Mouse (Mus musculus): ENCODE data around the gene Calr. TPM values are rescaled to one million over a fixed set of nuclear protein-coding genes. Genes with fewer than 3 reads are reported as not detected.
"Not testable (repeated sequence)": the region's sequence is repeated elsewhere in the genome, so short reads cannot be mapped to it uniquely, and the experiment has no call there.

Calr gene
- total RNA-seq, 1 experiment: 1,121 TPM

DNA sequence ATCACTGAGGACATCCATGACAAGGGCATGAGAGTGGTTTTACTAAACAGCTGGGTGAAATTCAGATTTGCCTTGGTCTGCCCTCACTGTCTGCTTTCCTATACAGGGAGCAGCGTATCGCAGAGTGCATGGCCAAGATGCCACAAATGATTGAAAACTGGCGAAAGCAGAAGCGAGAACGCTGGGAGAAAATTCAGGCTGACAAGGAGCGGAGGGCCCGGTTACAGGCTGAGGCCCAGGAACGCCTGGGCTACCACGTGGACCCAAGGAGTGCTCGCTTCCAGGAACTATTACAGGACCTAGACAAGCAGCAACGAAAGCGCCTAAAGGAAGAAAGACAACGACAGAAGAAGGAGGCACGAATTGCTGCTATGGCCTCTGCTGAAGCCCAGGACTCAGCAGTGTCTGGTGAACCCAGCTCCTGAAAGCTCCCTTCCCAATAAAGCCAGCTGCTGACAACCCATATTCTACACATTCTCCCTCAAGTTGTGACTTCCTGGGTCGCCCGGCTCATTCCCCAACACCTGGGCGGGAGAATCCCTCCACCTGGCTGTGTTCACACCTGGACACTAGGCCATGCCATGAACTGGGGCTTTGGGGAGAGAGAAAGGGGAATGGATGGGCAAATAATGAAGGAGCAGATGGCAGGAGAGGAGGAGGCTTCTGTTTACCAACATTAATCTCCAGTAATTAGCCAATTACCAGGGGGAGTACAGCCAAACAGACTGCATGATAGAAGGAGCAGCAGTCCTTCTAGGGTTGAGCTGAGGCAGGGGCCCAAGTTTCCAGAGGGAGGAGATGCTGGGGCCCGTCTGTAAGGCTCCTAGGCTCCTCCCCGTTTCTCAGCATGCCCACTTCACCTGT lies 12.5 kb downstream of the Calr start:
- Histone ChIP-seq H3K4me3 (ENCODE audit: insufficient read depth in 1 of 2, low read depth in 1 of 2, low read length in 2 of 2, poor library complexity in 1 of 2, severe bottlenecking in 1 of 2) (no peak overlapping the region), H3K36me3 (ENCODE audit: control insufficient read depth, insufficient read depth, low read length, poor library complexity, severe bottlenecking) (peaks cover 43% of the 10 kb centered on the region), H3K4me1 (ENCODE audit: control insufficient read depth in 2 of 2, insufficient read depth in 2 of 2, low read length in 2 of 2, poor library complexity in 1 of 2) (peaks cover 0 to 14% of the 10 kb centered on the region in 2 experiments; a peak in 2 of 4 replicates), H3K9ac (ENCODE audit: insufficient read depth, low read depth, low read length, poor library complexity, severe bottlenecking) (peak overlapping the region; percentile 14; the same call in 1 of the 2 replicates), H3K27ac (ENCODE audit: insufficient read depth, low read depth, low read length, poor library complexity, severe bottlenecking) (no peak overlapping the region), H3K9me3 (ENCODE audit: control insufficient read depth, insufficient read depth, low read depth, low read length) (no peaks in the 10 kb centered on the region)
- in situ Hi-C loops (cut with MboI; ENCODE audit: low sequenced_read_pairs in 2 of 2, unreplicated experiment in 2 of 2): no loop called here
- no peak for TF ChIP-seq ZC3H11A (IDR thresholded peaks at IDR 0.05; ENCODE audit: borderline replicate concordance, low read depth, low read length)
- DNase-seq (ENCODE audit: low read depth, low spot score): no peak

DNA sequence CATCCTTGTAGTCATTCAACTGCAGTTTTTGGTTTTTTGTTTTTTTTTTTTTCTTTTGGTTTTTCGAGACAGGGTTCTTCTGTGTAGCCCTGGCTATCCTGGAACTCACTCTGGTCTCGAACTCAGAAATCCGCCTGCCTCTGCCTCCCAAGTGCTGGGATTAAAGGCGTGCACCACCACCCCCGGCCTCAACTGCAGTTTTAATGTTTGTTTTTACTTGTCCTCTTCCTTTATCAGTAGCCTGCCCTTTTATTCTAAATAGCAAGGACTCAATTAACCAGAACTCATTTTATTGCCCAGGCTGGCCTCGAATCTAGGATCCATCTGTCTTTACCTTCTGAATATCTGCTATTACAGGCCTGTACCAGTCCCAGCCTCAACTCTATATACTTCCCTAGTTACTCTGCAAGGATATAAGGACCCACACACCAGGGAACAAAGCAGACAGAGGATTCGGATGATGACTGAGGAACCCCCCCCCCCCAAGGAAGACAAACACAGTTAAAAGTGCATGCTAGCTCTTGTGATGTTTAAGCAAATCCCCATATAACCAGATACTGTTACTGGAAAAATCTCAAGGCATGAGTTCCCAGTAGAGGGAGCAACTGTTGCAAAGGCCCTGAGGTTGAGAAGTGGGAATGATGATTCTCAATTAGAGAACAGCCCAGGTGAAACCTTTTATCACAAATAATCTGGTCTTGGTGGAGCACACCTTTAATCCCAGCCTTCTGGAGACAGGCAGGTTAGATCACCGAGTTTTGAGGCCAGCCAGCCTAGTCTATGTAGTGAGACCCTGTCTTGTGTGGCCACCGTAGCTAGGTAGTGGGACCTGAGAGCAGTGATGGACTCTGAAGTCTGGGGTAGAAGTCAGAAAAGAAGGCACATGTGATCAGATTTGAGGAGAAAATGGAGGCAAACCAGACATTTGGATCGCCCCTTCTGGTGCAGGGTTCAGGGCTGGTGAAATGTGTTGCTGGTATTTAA lies 13.7 kb downstream of the Calr start:
- no peaks in the 10 kb centered on the region for H3K9me3 ChIP-seq (ENCODE audit: control insufficient read depth, insufficient read depth, low read depth, low read length)

GRCm38 (mm10) chr8:84832034-84832717 lies 14.6 kb downstream of the Calr start:
- H3K36me3 ChIP-seq (ENCODE audit: control insufficient read depth, insufficient read depth, low read length, poor library complexity, severe bottlenecking): peaks cover 28% of the 10 kb centered on the region
- TF ChIP-seq HCFC1 (IDR thresholded peaks at IDR 0.05; ENCODE audit: borderline replicate concordance, insufficient read depth, low read length) (peak; percentile 46; the same call in 1 of the 2 replicates), MAFK (IDR thresholded peaks at IDR 0.05; ENCODE audit: insufficient read depth, low read depth, low read length) (no peak), ZC3H11A (IDR thresholded peaks at IDR 0.05; ENCODE audit: borderline replicate concordance, low read depth, low read length) (no peak), ZNF384 (IDR thresholded peaks at IDR 0.05; ENCODE audit: low read depth, low read length) (no peak), CHD2 (IDR thresholded peaks at IDR 0.05; ENCODE audit: low read depth, low read length) (no peak)
- peak overlapping the region; percentile 82 for H3K9ac ChIP-seq (ENCODE audit: insufficient read depth, low read depth, low read length, poor library complexity, severe bottlenecking)
- peaks cover 0 to 4% of the 10 kb centered on the region in 2 experiments; a peak in 1 of 4 replicates for H3K4me1 ChIP-seq (ENCODE audit: control insufficient read depth in 2 of 2, insufficient read depth in 2 of 2, low read length in 2 of 2, poor library complexity in 1 of 2)
- peak overlapping the region; percentile 80 for H3K4me3 ChIP-seq (ENCODE audit: insufficient read depth in 1 of 2, low read depth in 1 of 2, low read length in 2 of 2, poor library complexity in 1 of 2, severe bottlenecking in 1 of 2)
- no peak for DNase-seq (ENCODE audit: low read depth, low spot score)
- in situ Hi-C loops (cut with MboI; ENCODE audit: low sequenced_read_pairs in 2 of 2, unreplicated experiment in 2 of 2): no loop called here
- no peaks in the 10 kb centered on the region for H3K9me3 ChIP-seq (ENCODE audit: control insufficient read depth, insufficient read depth, low read depth, low read length)
- H3K27ac ChIP-seq (ENCODE audit: insufficient read depth, low read depth, low read length, poor library complexity, severe bottlenecking): peak overlapping the region; percentile 91

More for the DNA sequence above, 13.7 kb downstream of the Calr start:
- no peak for DNase-seq (ENCODE audit: low read depth, low spot score)
- Histone ChIP-seq H3K36me3 (ENCODE audit: control insufficient read depth, insufficient read depth, low read length, poor library complexity, severe bottlenecking) (peaks cover 36% of the 10 kb centered on the region), H3K4me3 (ENCODE audit: insufficient read depth in 1 of 2, low read depth in 1 of 2, low read length in 2 of 2, poor library complexity in 1 of 2, severe bottlenecking in 1 of 2) (peak overlapping the region; percentile 80), H3K4me1 (ENCODE audit: control insufficient read depth in 2 of 2, insufficient read depth in 2 of 2, low read length in 2 of 2, poor library complexity in 1 of 2) (peaks cover 0 to 11% of the 10 kb centered on the region in 2 experiments; a peak in 2 of 4 replicates), H3K27ac (ENCODE audit: insufficient read depth, low read depth, low read length, poor library complexity, severe bottlenecking) (peak overlapping the region; percentile 91; the same call in 1 of the 2 replicates), H3K9ac (ENCODE audit: insufficient read depth, low read depth, low read length, poor library complexity, severe bottlenecking) (peak overlapping the region; percentile 82)
- TF ChIP-seq ZNF384 (IDR thresholded peaks at IDR 0.05; ENCODE audit: low read depth, low read length): no peak
- in situ Hi-C loops (cut with MboI; ENCODE audit: low sequenced_read_pairs in 2 of 2, unreplicated experiment in 2 of 2): no loop called here

GRCm38 (mm10) chr8:84831490-84831889 lies 15.2 kb downstream of the Calr start, which contains the start of gene Gadd45gip1:
TSS of gene Gadd45gip1 (plus strand) at chr8:84831522.
- DNase-seq (ENCODE audit: low read depth, low spot score): peak; percentile 65
- H3K9ac ChIP-seq (ENCODE audit: insufficient read depth, low read depth, low read length, poor library complexity, severe bottlenecking): peak within 1 kb of the TSS; percentile 82
- H3K9me3 ChIP-seq (ENCODE audit: control insufficient read depth, insufficient read depth, low read depth, low read length): no peaks in the 10 kb centered on the region
- peaks cover 23% of the 10 kb centered on the region for H3K36me3 ChIP-seq (ENCODE audit: control insufficient read depth, insufficient read depth, low read length, poor library complexity, severe bottlenecking)
- peak within 1 kb of the TSS; percentile 91 for H3K27ac ChIP-seq (ENCODE audit: insufficient read depth, low read depth, low read length, poor library complexity, severe bottlenecking)
- TF ChIP-seq CHD2 (IDR thresholded peaks at IDR 0.05; ENCODE audit: low read depth, low read length): no peak
- no peak; the same call in 1 of the 2 replicates for TF ChIP-seq HCFC1 (IDR thresholded peaks at IDR 0.05; ENCODE audit: borderline replicate concordance, insufficient read depth, low read length)
- no peak for TF ChIP-seq MAFK (IDR thresholded peaks at IDR 0.05; ENCODE audit: insufficient read depth, low read depth, low read length)
- TF ChIP-seq ZNF384 (IDR thresholded peaks at IDR 0.05; ENCODE audit: low read depth, low read length): no peak; the same call in 1 of the 2 replicates
- TF ChIP-seq ZC3H11A (IDR thresholded peaks at IDR 0.05; ENCODE audit: borderline replicate concordance, low read depth, low read length): no peak
- H3K4me1 ChIP-seq (ENCODE audit: control insufficient read depth in 2 of 2, insufficient read depth in 2 of 2, low read length in 2 of 2, poor library complexity in 1 of 2): 0 out of 4 replicates have a peak, but pooled peaks cover 0 to 3% of the 10 kb centered on the region in 2 experiments
- H3K4me3 ChIP-seq (ENCODE audit: insufficient read depth in 1 of 2, low read depth in 1 of 2, low read length in 2 of 2, poor library complexity in 1 of 2, severe bottlenecking in 1 of 2): peak within 1 kb of the TSS; percentile 80
- in situ Hi-C loops (cut with MboI; ENCODE audit: low sequenced_read_pairs in 2 of 2, unreplicated experiment in 2 of 2): no loop called here

DNA sequence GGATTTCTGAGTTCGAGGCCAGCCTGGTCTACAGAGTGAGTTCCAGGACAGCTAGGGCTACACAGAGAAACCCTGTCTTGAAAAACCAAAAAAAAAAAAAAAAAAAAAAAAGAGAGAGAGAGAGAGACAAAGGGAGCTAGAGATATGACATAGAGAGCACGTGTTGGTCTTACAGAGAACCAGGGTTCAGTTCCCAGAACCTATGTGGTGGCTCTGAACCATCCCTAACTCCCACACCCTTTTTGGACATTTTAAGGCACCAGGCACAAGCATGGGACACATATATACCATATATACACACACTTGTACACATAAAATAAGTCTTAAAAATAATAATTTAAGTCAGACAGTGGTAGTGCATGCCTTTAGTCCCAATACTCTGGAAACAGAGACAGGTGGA lies 20.2 kb downstream of the Calr start:
- DNase-seq (ENCODE audit: low read depth, low spot score); H3K36me3 ChIP-seq (ENCODE audit: control insufficient read depth, insufficient read depth, low read length, poor library complexity, severe bottlenecking); H3K4me3 ChIP-seq (ENCODE audit: insufficient read depth in 1 of 2, low read depth in 1 of 2, low read length in 2 of 2, poor library complexity in 1 of 2, severe bottlenecking in 1 of 2): not testable (repeated sequence)

More for the DNA sequence above, 20.2 kb downstream of the Calr start:
- H3K27ac ChIP-seq (ENCODE audit: insufficient read depth, low read depth, low read length, poor library complexity, severe bottlenecking); H3K9ac ChIP-seq (ENCODE audit: insufficient read depth, low read depth, low read length, poor library complexity, severe bottlenecking); H3K4me1 ChIP-seq (ENCODE audit: control insufficient read depth in 2 of 2, insufficient read depth in 2 of 2, low read length in 2 of 2, poor library complexity in 1 of 2); in situ Hi-C loops (cut with MboI; ENCODE audit: low sequenced_read_pairs in 2 of 2, unreplicated experiment in 2 of 2); H3K9me3 ChIP-seq (ENCODE audit: control insufficient read depth, insufficient read depth, low read depth, low read length): not testable (repeated sequence)

All from ES-E14 (cell line).